Mouse (Mus musculus) lung, adult 2 months (tissue): ENCODE measurements at regions not wholly inside any gene's neighbourhood (a gene's known extent, or its start where the extent isn't known, plus 50 kb on each side); places are given as distances from the start of the nearest gene placed in this dataset.
"Not testable (repeated sequence)": the region's sequence is repeated elsewhere in the genome, so short reads cannot be mapped to it uniquely, and the experiment has no call there.

Source experiments
- CTCF ChIP-seq: fragments of 200-500 bp; IDR thresholded peaks from 2 replicates; pipeline ENCODE4 v1.5.1; 2011; ENCODE audit warnings: mild to moderate bottlenecking, low read length, control low read depth; ENCODE audit not compliant: insufficient read depth
- POLR2A ChIP-seq: fragments of 200-500 bp; IDR thresholded peaks from 2 replicates; pipeline ENCODE4 v1.6.1; 2011; ENCODE audit warnings: low read depth, mild to moderate bottlenecking, control low read depth, low read length, borderline replicate concordance; ENCODE audit errors: extremely low read depth

GRCm38 (mm10) chr4:94425525-94425924, 130.8 kb upstream of the Gm10306 start:
- not testable (repeated sequence) for TF ChIP-seq CTCF, POLR2A
